Mouse (Mus musculus): ENCODE data around the gene Zfp991. TPM values are rescaled to one million over a fixed set of nuclear protein-coding genes. Genes with fewer than 3 reads are reported as not detected.
"Not testable (repeated sequence)": the region's sequence is repeated elsewhere in the genome, so short reads cannot be mapped to it uniquely, and the experiment has no call there.

Gene Zfp991
- polyA plus RNA-seq, 1 experiment, result 0.09 TPM

DNA sequence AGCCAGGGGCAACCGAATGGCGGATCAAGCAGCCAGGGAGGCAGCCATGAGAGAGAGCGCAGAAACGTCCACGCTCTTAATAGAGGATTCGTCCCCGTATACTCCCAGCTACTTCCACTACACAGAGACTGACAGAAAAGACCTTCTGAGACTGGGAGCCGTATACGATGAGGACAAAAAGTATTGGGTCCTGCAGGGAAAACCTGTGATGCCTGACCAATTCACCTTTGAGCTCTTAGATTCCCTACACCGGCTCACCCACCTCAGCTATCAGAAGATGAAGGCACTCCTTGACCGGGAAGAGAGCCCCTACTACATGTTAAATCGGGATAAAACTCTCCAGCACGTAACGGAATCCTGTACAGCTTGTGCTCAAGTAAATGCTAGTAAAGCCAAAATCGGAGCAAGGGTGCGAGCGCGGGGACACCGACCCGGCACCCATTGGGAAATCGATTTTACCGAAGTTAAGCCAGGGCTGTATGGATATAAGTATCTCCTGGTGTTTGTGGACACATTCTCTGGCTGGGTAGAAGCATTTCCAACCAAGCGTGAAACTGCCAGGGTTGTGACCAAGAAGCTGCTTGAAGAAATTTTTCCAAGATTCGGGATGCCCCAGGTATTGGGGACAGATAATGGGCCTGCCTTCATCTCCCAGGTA, 92.1 kb downstream of the Zfp991 start:
- not testable (repeated sequence) for H3K36me3 ChIP-seq (ENCODE audit: control insufficient read depth, insufficient read depth); H3ac ChIP-seq (ENCODE audit: control insufficient read depth, insufficient read length, low read depth); H3K79me2 ChIP-seq (ENCODE audit: control insufficient read depth, insufficient read depth); H3K27me3 ChIP-seq (ENCODE audit: control insufficient read depth, insufficient read depth, insufficient read length); H3K79me3 ChIP-seq (ENCODE audit: low read depth); H3K4me3 ChIP-seq (ENCODE audit: insufficient read depth, poor library complexity, severe bottlenecking)

GRCm38 (mm10) chr4:147225616-147226015, 93.8 kb downstream of the Zfp991 start:
- H3K4me3 ChIP-seq (ENCODE audit: insufficient read depth, poor library complexity, severe bottlenecking); H3K79me2 ChIP-seq (ENCODE audit: control insufficient read depth, insufficient read depth); H3K79me3 ChIP-seq (ENCODE audit: low read depth); H3K27me3 ChIP-seq (ENCODE audit: control insufficient read depth, insufficient read depth, insufficient read length); H3K36me3 ChIP-seq (ENCODE audit: control insufficient read depth, insufficient read depth); H3ac ChIP-seq (ENCODE audit: control insufficient read depth, insufficient read length, low read depth): not testable (repeated sequence)

DNA sequence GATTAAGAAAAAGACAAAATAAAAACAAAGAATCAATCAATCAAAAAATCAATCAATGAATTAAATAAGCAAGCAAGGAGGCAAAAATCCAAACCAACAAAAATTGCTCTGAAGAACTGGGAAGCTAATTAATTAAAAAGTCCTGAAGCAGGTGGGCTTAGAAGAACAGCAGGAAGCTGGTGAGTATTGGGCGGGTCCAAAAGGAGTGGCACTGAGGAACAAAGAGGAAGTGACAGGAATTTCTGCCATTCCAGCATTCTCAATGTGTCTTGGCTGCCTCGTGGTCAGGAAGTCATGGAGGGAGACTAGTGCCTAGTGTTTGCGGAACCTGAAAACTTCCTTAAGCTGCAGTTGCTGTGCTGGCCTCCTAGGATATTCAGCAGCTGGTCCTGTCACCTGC, 98.2 kb downstream of the Zfp991 start:
- H3K36me3 ChIP-seq (ENCODE audit: control insufficient read depth, insufficient read depth); H3K79me3 ChIP-seq (ENCODE audit: low read depth); H3ac ChIP-seq (ENCODE audit: control insufficient read depth, insufficient read length, low read depth); H3K4me3 ChIP-seq (ENCODE audit: insufficient read depth, poor library complexity, severe bottlenecking); H3K79me2 ChIP-seq (ENCODE audit: control insufficient read depth, insufficient read depth); H3K27me3 ChIP-seq (ENCODE audit: control insufficient read depth, insufficient read depth, insufficient read length): not testable (repeated sequence)

Other genes with a start within 250 kb of the Zfp991 start
- not detected for gene Gm21411, start 222.4 kb upstream of the Zfp991 start, polyA plus RNA-seq (2012; fragmentation: generic; extraction: Trizol)
- gene Zfp989, start 160.1 kb upstream of the Zfp991 start, polyA plus RNA-seq (2012; fragmentation: generic; extraction: Trizol), result not detected
- gene Rex2, start 110.2 kb upstream of the Zfp991 start, polyA plus RNA-seq (2012; fragmentation: generic; extraction: Trizol), result 0.09 TPM
- 0.01 TPM for gene Zfp988, start 173.6 kb downstream of the Zfp991 start, polyA plus RNA-seq (2012; fragmentation: generic; extraction: Trizol)
- gene Zfp978, start 229.3 kb downstream of the Zfp991 start, polyA plus RNA-seq (2012; fragmentation: generic; extraction: Trizol), result 0.04 TPM